Mouse (Mus musculus) liver, adult 2 months (tissue): ENCODE results near the gene Crip1.

Experiments used
- CTCF ChIP-seq: fragments of 200-500 bp; IDR thresholded peaks from 2 replicates; pipeline ENCODE4 v1.5.1; 2011; ENCODE audit warnings: low read depth, low read length, control low read depth
- POLR2A ChIP-seq: fragments of 200-500 bp; IDR thresholded peaks from 2 replicates; pipeline ENCODE4 v1.6.1; 2011; ENCODE audit warnings: low read length, control low read depth; ENCODE audit not compliant: insufficient read depth; ENCODE audit errors: extremely low read depth

- no peak for TF ChIP-seq CTCF
- TF ChIP-seq POLR2A: no peak
Measured at GRCm38 (mm10) chr12:113154747-113155075, 8.6 kb downstream of the Crip1 start.
